Mouse (Mus musculus) cerebellum, adult 2 months (tissue): ENCODE measurements around the gene Atp8b3. TPM values are rescaled to one million over a fixed set of nuclear protein-coding genes. Genes with fewer than 3 reads are reported as not detected.

Experiments
- DNase-seq, 2 experiments: peaks; one replicate each; pipeline ENCODE4 v3.0.0; 2021
- H3K27ac ChIP-seq: fragments of 200-500 bp; 2 replicates; pipeline ENCODE4 v1.5.1; 2012; ENCODE audit warnings: low read length, control low read depth, inconsistent platforms; ENCODE audit not compliant: insufficient read depth
- H3K27me3 ChIP-seq: fragments of 200-500 bp; 2 replicates; pipeline ENCODE4 v1.6.1; 2012; ENCODE audit warnings: inconsistent platforms, mild to moderate bottlenecking, low read length, moderate library complexity; ENCODE audit not compliant: control insufficient read depth, insufficient read depth
- H3K4me1 ChIP-seq: fragments of 200-500 bp; 2 replicates; pipeline ENCODE4 v1.6.1; 2011; ENCODE audit warnings: low read length; ENCODE audit not compliant: control insufficient read depth, insufficient read depth
- H3K4me3 ChIP-seq: fragments of 200-500 bp; replicated peaks from 2 replicates; pipeline ENCODE3; 2011; ENCODE audit warnings: mild to moderate bottlenecking, low read depth, low read length, control low read depth; ENCODE audit not compliant: insufficient read depth
- CTCF ChIP-seq: fragments of 200-500 bp; IDR thresholded peaks from 2 replicates; pipeline ENCODE4 v1.5.1; 2011; ENCODE audit warnings: low read depth, mild to moderate bottlenecking, control low read depth, low read length, moderate library complexity, borderline replicate concordance; ENCODE audit not compliant: insufficient read depth
- POLR2A ChIP-seq: fragments of 200-500 bp; IDR thresholded peaks from 2 replicates; pipeline ENCODE4 v1.6.1; 2011; ENCODE audit warnings: low read length, control low read depth, borderline replicate concordance; ENCODE audit not compliant: insufficient read depth
- WGBS: fragments of 180-500 bp; shearing (Covaris S2); methylation state at CpG from one replicate; pipeline ENCODE4 v1.1.7; 2018; 5-methylcytosine and 5-hydroxymethylcytosine counted together
- polyA plus RNA-seq: library from polyadenylated mRNA; depleted of rRNA; stranded (reverse); fragments of >200 nt; gene quantifications from 2 replicates; pipeline ENCODE4 v1.2.3, GENCODE M21; 2012

Gene Atp8b3
- polyA plus RNA-seq, 1 experiment: 0.52 TPM

GRCm38 (mm10) chr10:80532783-80533182 is 6.1 kb downstream of the Atp8b3 start:
- DNase-seq: no peak
- no peak overlapping the region for H3K4me3 ChIP-seq
- 71% methylated on average over 11 of the region's 11 CpGs for WGBS
- no peaks in the 10 kb centered on the region for H3K27me3 ChIP-seq
- no peak overlapping the region for H3K27ac ChIP-seq
- TF ChIP-seq POLR2A (no peak), CTCF (no peak)
- no peaks in the 10 kb centered on the region for H3K4me1 ChIP-seq

- no peaks in the 10 kb centered on the region for H3K27me3 ChIP-seq
- no peak for DNase-seq
- no peaks in the 10 kb centered on the region for H3K4me1 ChIP-seq
- no peak for TF ChIP-seq POLR2A
- TF ChIP-seq CTCF: no peak
- no peak overlapping the region for H3K4me3 ChIP-seq
- 15% methylated on average over 9 of the region's 9 CpGs for WGBS
- no peak overlapping the region for H3K27ac ChIP-seq
These were observed 12.8 kb downstream of the Atp8b3 start for GRCm38 (mm10) chr10:80526172-80526571.

GRCm38 (mm10) chr10:80523299-80523698 is 15.6 kb downstream of the Atp8b3 start:
- H3K4me1 ChIP-seq: no peaks in the 10 kb centered on the region
- DNase-seq: no peak
- TF ChIP-seq CTCF (no peak), POLR2A (no peak)
- no peak overlapping the region for H3K4me3 ChIP-seq
- no peak overlapping the region for H3K27ac ChIP-seq
- WGBS: 94% methylated on average over 7 of the region's 7 CpGs
- H3K27me3 ChIP-seq: no peaks in the 10 kb centered on the region

- no peak overlapping the region for H3K4me3 ChIP-seq
- no peaks in the 10 kb centered on the region for H3K4me1 ChIP-seq
- DNase-seq: no peak
- 67% methylated on average over 2 of the region's 2 CpGs for WGBS
- H3K27me3 ChIP-seq: no peaks in the 10 kb centered on the region; the same call in 1 of the 2 replicates
- TF ChIP-seq CTCF: no peak
- TF ChIP-seq POLR2A: no peak
- no peak overlapping the region for H3K27ac ChIP-seq
These were observed 19.6 kb downstream of the Atp8b3 start for GRCm38 (mm10) chr10:80519287-80519686.

- Histone ChIP-seq H3K4me1 (peaks cover 5% of the 10 kb centered on the region; the same call in 1 of the 2 replicates), H3K27me3 (no peaks in the 10 kb centered on the region; the same call in 1 of the 2 replicates), H3K27ac (no peak overlapping the region), H3K4me3 (no peak overlapping the region)
- TF ChIP-seq CTCF (no peak), POLR2A (no peak)
- DNase-seq: no peak
- WGBS: 9% methylated on average over 19 of the region's 19 CpGs
These were observed 25.2 kb downstream of the Atp8b3 start for GRCm38 (mm10) chr10:80513739-80514138.

GRCm38 (mm10) chr10:80510273-80510660 is 28.7 kb downstream of the Atp8b3 start:
- H3K4me3 ChIP-seq: no peak overlapping the region
- WGBS: 53% methylated on average over 10 of the region's 10 CpGs
- H3K27ac ChIP-seq: no peak overlapping the region
- H3K4me1 ChIP-seq: peaks cover 5% of the 10 kb centered on the region; the same call in 1 of the 2 replicates
- TF ChIP-seq CTCF (no peak), POLR2A (no peak)
- no peak for DNase-seq
- H3K27me3 ChIP-seq: no peaks in the 10 kb centered on the region; the same call in 1 of the 2 replicates

GRCm38 (mm10) chr10:80509412-80510272 is 29.3 kb downstream of the Atp8b3 start:
- no peaks in the 10 kb centered on the region; the same call in 1 of the 2 replicates for H3K27me3 ChIP-seq
- peak; percentile 64 to 78 for DNase-seq
- TF ChIP-seq CTCF: peak; percentile 97
- no peak for TF ChIP-seq POLR2A
- peaks cover 5% of the 10 kb centered on the region; the same call in 1 of the 2 replicates for H3K4me1 ChIP-seq
- H3K4me3 ChIP-seq: peak overlapping the region; percentile 41
- whole genome bisulfite sequencing: 9% methylated on average over 20 of the region's 20 CpGs
- no peak overlapping the region for H3K27ac ChIP-seq

GRCm38 (mm10) chr10:80506222-80506621 is 32.7 kb downstream of the Atp8b3 start:
- no peak overlapping the region for H3K27ac ChIP-seq
- H3K27me3 ChIP-seq: peaks cover 4% of the 10 kb centered on the region; the same call in 1 of the 2 replicates
- H3K4me1 ChIP-seq: peaks cover 5% of the 10 kb centered on the region; the same call in 1 of the 2 replicates
- H3K4me3 ChIP-seq: no peak overlapping the region
- TF ChIP-seq POLR2A (no peak), CTCF (peak; percentile 78)
- peak; percentile 38 to 65 for DNase-seq
- 0% methylated on average over 11 of the region's 11 CpGs for WGBS
